Mouse (Mus musculus): ENCODE results near the gene Kcnip4. TPM values are rescaled to one million over a fixed set of nuclear protein-coding genes. Genes with fewer than 3 reads are reported as not detected.

Gene Kcnip4
- total and polyA plus RNA-seq, 3 experiments: 0.19 TPM; not detected in 2

DNA sequence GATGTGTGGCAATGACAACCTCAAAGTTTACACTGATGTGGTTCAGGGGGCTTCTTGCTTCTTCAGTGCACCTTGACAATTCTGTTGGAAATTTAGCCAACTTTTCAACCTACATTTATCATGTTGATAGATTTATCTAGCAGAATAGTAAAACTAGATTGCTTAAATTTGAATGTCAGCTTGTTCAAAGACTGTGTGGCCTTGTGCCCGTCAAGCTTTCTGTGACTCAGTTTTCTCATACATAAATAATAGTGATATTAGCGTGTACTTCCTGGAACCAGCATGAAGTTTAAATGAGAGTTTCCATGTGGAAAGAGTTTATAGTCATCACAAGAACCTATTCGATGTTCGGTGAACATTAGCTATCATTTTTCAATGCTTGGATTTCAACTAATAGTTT lies 1112.4 kb downstream of the Kcnip4 start:
- no peak for TF ChIP-seq UBTF (IDR thresholded peaks at IDR 0.05; ENCODE audit: borderline replicate concordance, insufficient read depth, low read depth, low read length)
- no peak for TF ChIP-seq NRF1 (IDR thresholded peaks at IDR 0.05; ENCODE audit: insufficient read depth, low read depth, low read length, poor library complexity, severe bottlenecking)
- no peak for TF ChIP-seq NELFE (IDR thresholded peaks at IDR 0.05; ENCODE audit: low read depth, low read length)
- TF ChIP-seq TCF12 (IDR thresholded peaks at IDR 0.05; ENCODE audit: low read depth, low read length): no peak
- TF ChIP-seq BHLHE40 (IDR thresholded peaks at IDR 0.05; ENCODE audit: borderline replicate concordance, low read depth, low read length): no peak
- no peak for TF ChIP-seq MAX (IDR thresholded peaks at IDR 0.05; ENCODE audit: low read length)
- TF ChIP-seq MAFK (IDR thresholded peaks at IDR 0.05; ENCODE audit: borderline replicate concordance, low read depth, low read length): no peak
- Histone ChIP-seq H3K9ac (ENCODE audit: control insufficient read depth, low read depth, low read length, poor library complexity, severe bottlenecking) (no peak overlapping the region), H3K27me3 (ENCODE audit: control insufficient read depth in 1 of 2, insufficient read depth in 2 of 2, low read length in 2 of 2) (no peaks in the 10 kb centered on the region), H3K36me3 (ENCODE audit: control insufficient read depth in 1 of 2, insufficient read depth in 2 of 2, low read length in 2 of 2) (peaks cover 0 to 5% of the 10 kb centered on the region in 2 experiments; a peak in 1 of 4 replicates), H3K9me3 (replicated peaks; ENCODE audit: insufficient read depth, low read length) (no peaks in the 10 kb centered on the region), H3K79me2 (ENCODE audit: control insufficient read depth, insufficient read depth, low read length, poor library complexity) (no peaks in the 10 kb centered on the region), H3K4me1 (ENCODE audit: control insufficient read depth in 1 of 2, insufficient read depth in 2 of 2, low read length in 2 of 2) (no peaks in the 10 kb centered on the region), H3K27ac (ENCODE audit: control insufficient read depth, low read depth, low read length) (no peak overlapping the region), H3K4me3 (ENCODE audit: control insufficient read depth in 1 of 2, insufficient read depth in 1 of 2, low read depth in 2 of 2, low read length in 2 of 2) (no peak overlapping the region)
- no peak for DNase-seq (ENCODE audit: low read depth, low spot score)

DNA sequence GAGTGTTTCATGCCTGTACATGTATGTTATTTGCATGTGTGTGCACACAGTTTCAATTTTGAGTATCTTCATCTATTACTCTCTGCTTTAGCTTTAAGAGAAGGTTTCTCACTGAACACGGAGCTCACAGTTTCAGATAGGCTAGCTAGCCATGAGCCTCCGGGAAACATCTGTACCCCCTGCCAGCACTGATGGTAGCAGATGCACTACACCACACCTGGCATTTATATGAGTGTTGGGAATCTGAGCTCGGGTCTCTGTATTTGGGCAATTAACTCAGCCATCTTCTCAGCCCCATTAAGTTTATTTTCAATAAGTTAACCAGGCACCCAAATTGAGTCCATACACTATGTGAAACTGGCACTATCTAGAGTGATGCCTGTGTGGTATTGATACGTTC lies 1113.2 kb downstream of the Kcnip4 start:
- no peaks in the 10 kb centered on the region for H3K9me3 ChIP-seq (replicated peaks; ENCODE audit: insufficient read depth, low read length)
- H3K4me1 ChIP-seq (ENCODE audit: control insufficient read depth in 1 of 2, insufficient read depth in 2 of 2, low read length in 2 of 2): no peaks in the 10 kb centered on the region
- H3K27me3 ChIP-seq (ENCODE audit: control insufficient read depth in 1 of 2, insufficient read depth in 2 of 2, low read length in 2 of 2): no peaks in the 10 kb centered on the region
- H3K36me3 ChIP-seq (ENCODE audit: control insufficient read depth in 1 of 2, insufficient read depth in 2 of 2, low read length in 2 of 2): peaks cover 0 to 5% of the 10 kb centered on the region in 2 experiments; a peak in 1 of 4 replicates
- no peak overlapping the region for H3K4me3 ChIP-seq (ENCODE audit: control insufficient read depth in 1 of 2, insufficient read depth in 1 of 2, low read depth in 2 of 2, low read length in 2 of 2)
- no peak overlapping the region for H3K27ac ChIP-seq (ENCODE audit: control insufficient read depth, low read depth, low read length)
- DNase-seq (ENCODE audit: low read depth, low spot score): no peak
- no peak for TF ChIP-seq E2F4 (IDR thresholded peaks at IDR 0.05; ENCODE audit: borderline replicate concordance, low read depth, low read length)
- no peak for TF ChIP-seq EP300 (IDR thresholded peaks at IDR 0.05; ENCODE audit: low read depth in 1 of 2, low read length in 2 of 2)
- no peak for TF ChIP-seq MYC (IDR thresholded peaks at IDR 0.05; ENCODE audit: low read depth, low read length)
- H3K9ac ChIP-seq (ENCODE audit: control insufficient read depth, low read depth, low read length, poor library complexity, severe bottlenecking): no peak overlapping the region
- H3K79me2 ChIP-seq (ENCODE audit: control insufficient read depth, insufficient read depth, low read length, poor library complexity): no peaks in the 10 kb centered on the region

DNA sequence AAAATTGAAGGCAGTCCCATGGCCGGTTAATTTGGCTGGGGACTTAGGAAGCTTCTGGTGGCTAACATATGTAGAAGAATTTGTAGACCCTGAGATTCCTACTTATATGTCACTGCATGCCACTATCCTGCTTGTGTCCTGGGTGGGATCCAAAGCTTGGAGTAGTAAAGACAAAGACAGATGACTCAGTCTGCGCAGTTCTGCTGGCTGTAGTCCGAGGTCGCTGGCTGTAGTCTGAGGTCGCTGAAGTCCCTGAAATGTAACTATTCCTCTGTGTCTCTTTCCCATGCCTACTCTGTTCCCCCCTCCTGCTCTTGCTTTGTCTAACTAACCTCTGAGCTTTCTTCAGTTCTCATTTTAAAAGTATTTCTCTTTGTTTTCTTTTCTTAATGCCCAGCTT lies 1114.4 kb downstream of the Kcnip4 start:
- TF ChIP-seq GATA1 (IDR thresholded peaks at IDR 0.05; ENCODE audit: low read depth, low read length): no peak
- no peak for TF ChIP-seq CHD2 (IDR thresholded peaks at IDR 0.05; ENCODE audit: low read length)
- no peak for TF ChIP-seq NELFE (IDR thresholded peaks at IDR 0.05; ENCODE audit: low read depth, low read length)
- no peak for TF ChIP-seq MXI1 (IDR thresholded peaks at IDR 0.05; ENCODE audit: low read depth, low read length)
- TF ChIP-seq HCFC1 (IDR thresholded peaks at IDR 0.05; ENCODE audit: low read depth, low read length): no peak
- TF ChIP-seq ELF1 (IDR thresholded peaks at IDR 0.05; ENCODE audit: low read depth, low read length): no peak
- H3K36me3 ChIP-seq (ENCODE audit: control insufficient read depth in 1 of 2, insufficient read depth in 2 of 2, low read length in 2 of 2): peaks cover 0 to 5% of the 10 kb centered on the region in 2 experiments; a peak in 1 of 4 replicates
- H3K4me3 ChIP-seq (ENCODE audit: control insufficient read depth in 1 of 2, insufficient read depth in 1 of 2, low read depth in 2 of 2, low read length in 2 of 2): no peak overlapping the region
- H3K4me1 ChIP-seq (ENCODE audit: control insufficient read depth in 1 of 2, insufficient read depth in 2 of 2, low read length in 2 of 2): no peaks in the 10 kb centered on the region
- H3K27me3 ChIP-seq (ENCODE audit: control insufficient read depth in 1 of 2, insufficient read depth in 2 of 2, low read length in 2 of 2): no peaks in the 10 kb centered on the region
- no peak overlapping the region for H3K9ac ChIP-seq (ENCODE audit: control insufficient read depth, low read depth, low read length, poor library complexity, severe bottlenecking)
- H3K79me2 ChIP-seq (ENCODE audit: control insufficient read depth, insufficient read depth, low read length, poor library complexity): no peaks in the 10 kb centered on the region
- DNase-seq (ENCODE audit: low read depth, low spot score): no peak
- no peaks in the 10 kb centered on the region for H3K9me3 ChIP-seq (replicated peaks; ENCODE audit: insufficient read depth, low read length)
- no peak overlapping the region for H3K27ac ChIP-seq (ENCODE audit: control insufficient read depth, low read depth, low read length)

Measured in MEL (cell line).